Mouse (Mus musculus): ENCODE measurements around the gene Fanca. TPM values are rescaled to one million over a fixed set of nuclear protein-coding genes. Genes with fewer than 3 reads are reported as not detected.

Gene Fanca
- 10 to 100 TPM in 1 of 2 experiments, 1 to 10 TPM in 1; 9.1 to 10.7 TPM for total RNA-seq (2021)

GRCm38 (mm10) chr8:123318467-123318911 is at the start of gene Fanca:
Gene Fanca (minus strand): TSS chr8:123318576.
- peak; percentile 96 for DNase-seq
- intact Hi-C loops (cut with DNase I), result no loop called here

- DNase-seq, result peak; percentile 83
- intact Hi-C loops (cut with DNase I), result loop anchor here (5.0 kb wide), 1 partner anchor 39 kb away; no protein-coding TSS in a partner anchor
Measured at GRCm38 (mm10) chr8:123361082-123361739, 42.8 kb upstream of the Fanca start.

GRCm38 (mm10) chr8:123353216-123353615 is 34.8 kb upstream of the Fanca start:
- DNase-seq, result no peak
- intact Hi-C loops (cut with DNase I), result no loop called here

GRCm38 (mm10) chr8:123352786-123353185 is 34.4 kb upstream of the Fanca start:
- peak; percentile 60 for DNase-seq
- intact Hi-C loops (cut with DNase I), result no loop called here

- intact Hi-C loops (cut with DNase I), result no loop called here
- DNase-seq, result no peak
Measured at GRCm38 (mm10) chr8:123352118-123352517, 33.7 kb upstream of the Fanca start.

GRCm38 (mm10) chr8:123349073-123349472 is 30.7 kb upstream of the Fanca start:
- intact Hi-C loops (cut with DNase I), result no loop called here
- DNase-seq, result no peak

- peak; percentile 68 for DNase-seq
- intact Hi-C loops (cut with DNase I), result no loop called here
Measured at GRCm38 (mm10) chr8:123348237-123348843, 30.0 kb upstream of the Fanca start.

GRCm38 (mm10) chr8:123347293-123347692 is 28.9 kb upstream of the Fanca start:
- intact Hi-C loops (cut with DNase I), result no loop called here

GRCm38 (mm10) chr8:123345856-123346255 is 27.5 kb upstream of the Fanca start:
- intact Hi-C loops (cut with DNase I), result no loop called here
- DNase-seq, result no peak

More at GRCm38 (mm10) chr8:123347293-123347692, 28.9 kb upstream of the Fanca start:
- no peak for DNase-seq

- no peak for DNase-seq
- intact Hi-C loops (cut with DNase I), result no loop called here
Measured at GRCm38 (mm10) chr8:123345135-123345534, 26.8 kb upstream of the Fanca start.

- intact Hi-C loops (cut with DNase I), result no loop called here
- DNase-seq, result no peak
Measured at GRCm38 (mm10) chr8:123343422-123343821, 25.0 kb upstream of the Fanca start.

GRCm38 (mm10) chr8:123342911-123343310 is 24.5 kb upstream of the Fanca start:
- intact Hi-C loops (cut with DNase I), result no loop called here

GRCm38 (mm10) chr8:123342253-123342652 is 23.9 kb upstream of the Fanca start:
- intact Hi-C loops (cut with DNase I), result no loop called here
- DNase-seq, result no peak

More at GRCm38 (mm10) chr8:123342911-123343310, 24.5 kb upstream of the Fanca start:
- DNase-seq, result no peak

- intact Hi-C loops (cut with DNase I), result no loop called here
- no peak for DNase-seq
Measured at GRCm38 (mm10) chr8:123341040-123342015, 23.0 kb upstream of the Fanca start.

GRCm38 (mm10) chr8:123340071-123340470 is 21.7 kb upstream of the Fanca start:
- DNase-seq, result no peak
- intact Hi-C loops (cut with DNase I), result no loop called here

GRCm38 (mm10) chr8:123337475-123337874 is 19.1 kb upstream of the Fanca start:
- intact Hi-C loops (cut with DNase I), result no loop called here
- no peak for DNase-seq

- intact Hi-C loops (cut with DNase I), result no loop called here
- no peak for DNase-seq
Measured at GRCm38 (mm10) chr8:123334467-123334866, 16.1 kb upstream of the Fanca start.

- intact Hi-C loops (cut with DNase I), result no loop called here
- DNase-seq, result peak; percentile 47
Measured at GRCm38 (mm10) chr8:123333864-123334263, 15.5 kb upstream of the Fanca start.

GRCm38 (mm10) chr8:123333091-123333587 is 14.8 kb upstream of the Fanca start:
- peak; percentile 38 for DNase-seq
- intact Hi-C loops (cut with DNase I), result no loop called here

- intact Hi-C loops (cut with DNase I), result no loop called here
- DNase-seq, result peak; percentile 93
Measured at GRCm38 (mm10) chr8:123332262-123333090, 14.1 kb upstream of the Fanca start, which contains the start of gene Spire2. Gene Spire2 (plus strand): TSS chr8:123332713.
